ENCODE assay signal across 35 mouse cellular contexts in genomic region chr15:28062016-28062415, GRCm38 (mm10).
"Had no signal": no experiment of that assay in that cellular context is flagged by ENCODE, and none has a peak within 500 bp of the region (broad histone marks: within the 10 kb centered on the region; RNA-seq: fewer than 3 reads in every experiment).

No protein-coding gene starts in this region.

- ATAC-seq: hindbrain, embryonic 16.5 days; hindbrain, postnatal 0 days; inflammation-experienced regulatory T-cells, adult 6 months; intestine, embryonic 15.5 days; intestine, embryonic 16.5 days; intestine, postnatal 0 days had no signal

- H3K9ac ChIP-seq: heart, embryonic 12.5 days; heart, embryonic 13.5 days; heart, embryonic 15.5 days; hindbrain, embryonic 12.5 days; hindbrain, embryonic 13.5 days; hindbrain, embryonic 14.5 days; hindbrain, embryonic 15.5 days; intestine, embryonic 15.5 days; kidney, embryonic 15.5 days had no signal

- H3K27ac ChIP-seq: heart, embryonic 10.5 days; heart, embryonic 13.5 days; heart, embryonic 15.5 days; hindbrain, embryonic 10.5 days; hindbrain, embryonic 12.5 days; hindbrain, embryonic 13.5 days; hindbrain, embryonic 14.5 days; hindbrain, embryonic 15.5 days; hindbrain, postnatal 0 days; intestine, embryonic 15.5 days; kidney, embryonic 15.5 days; kidney, postnatal 0 days; layer of hippocampus, adult 2 months had no signal

- H3K9me3 ChIP-seq: heart, embryonic 10.5 days; heart, embryonic 15.5 days; hindbrain, embryonic 12.5 days; hindbrain, embryonic 13.5 days; hindbrain, embryonic 15.5 days; intestine, embryonic 15.5 days; kidney, embryonic 15.5 days had no signal

- DNase-seq: heart, postnatal 10 days; heart, postnatal 14 days; heart, postnatal 36 days; heart, postnatal 4 days; kidney, adult 11 months; kidney, adult 18-20 months; kidney, adult 2 months; kidney, adult 8-10 months; kidney, adult 9 months; kidney, postnatal 10 days; kidney, postnatal 14 days; kidney, postnatal 25 days; kidney, postnatal 36 days; kidney, postnatal 4 days; layer of hippocampus, adult 9-11 months; layer of hippocampus, postnatal 36 days had no signal

- H3K36me3 ChIP-seq: heart, embryonic 10.5 days; heart, embryonic 12.5 days; heart, embryonic 13.5 days; heart, embryonic 15.5 days; hindbrain, embryonic 10.5 days; hindbrain, embryonic 12.5 days; hindbrain, embryonic 13.5 days; hindbrain, embryonic 15.5 days; intestine, embryonic 15.5 days; kidney, embryonic 15.5 days had no signal

- H3K4me1 ChIP-seq: heart, embryonic 12.5 days; heart, embryonic 15.5 days; hindbrain, embryonic 15.5 days; intestine, embryonic 15.5 days had no signal

- H3K4me2 ChIP-seq: heart, embryonic 11.5 days; heart, embryonic 12.5 days; heart, embryonic 13.5 days; heart, embryonic 15.5 days; hindbrain, embryonic 12.5 days; hindbrain, embryonic 13.5 days; hindbrain, embryonic 14.5 days; hindbrain, embryonic 15.5 days; intestine, embryonic 15.5 days; kidney, embryonic 15.5 days had no signal

- H3K27me3 ChIP-seq: heart, embryonic 12.5 days; heart, embryonic 15.5 days; hindbrain, embryonic 12.5 days; hindbrain, embryonic 13.5 days; hindbrain, embryonic 15.5 days; intestine, embryonic 15.5 days; kidney, embryonic 15.5 days had no signal

- H3K4me3 ChIP-seq: heart, embryonic 10.5 days; heart, embryonic 12.5 days; heart, embryonic 13.5 days; heart, embryonic 15.5 days; hindbrain, embryonic 10.5 days; hindbrain, embryonic 12.5 days; hindbrain, embryonic 13.5 days; hindbrain, embryonic 15.5 days; intestine, embryonic 15.5 days; kidney, embryonic 15.5 days; layer of hippocampus, adult 2 months had no signal
